Mouse (Mus musculus) erythroblast, embryonic 14.5 days (primary cell): ENCODE results near the gene Cbs. TPM values are rescaled to one million over a fixed set of nuclear protein-coding genes. Genes with fewer than 3 reads are reported as not detected.
A peak's percentile ranks its signal among the peaks of the same experiment; 100 is the strongest.

ENCODE experiments used
- H3K27me3 ChIP-seq: 2 replicates; pipeline ENCODE4 v1.6.1; 2012; ENCODE audit warnings: inconsistent platforms; ENCODE audit not compliant: control insufficient read depth
- H3K36me3 ChIP-seq: 2 replicates; pipeline ENCODE4 v1.6.1; 2012; ENCODE audit warnings: mild to moderate bottlenecking, inconsistent platforms; ENCODE audit not compliant: control insufficient read depth
- H3K4me1 ChIP-seq: 2 replicates; pipeline ENCODE4 v1.6.1; 2012; ENCODE audit warnings: inconsistent platforms; ENCODE audit not compliant: control insufficient read depth
- H3K4me3 ChIP-seq: replicated peaks from 2 replicates; pipeline ENCODE3; 2012; ENCODE audit warnings: moderate library complexity, mild to moderate bottlenecking, inconsistent platforms
- H3K9me3 ChIP-seq: 2 replicates; pipeline ENCODE4 v1.6.1; 2012; ENCODE audit warnings: low read length, inconsistent platforms, mixed read lengths; ENCODE audit not compliant: control insufficient read depth
- GATA1 ChIP-seq: IDR thresholded peaks from 2 replicates; pipeline ENCODE4 v1.6.1; 2012; ENCODE audit warnings: low read length, inconsistent platforms, mixed read lengths
- TAL1 ChIP-seq: IDR thresholded peaks from 3 replicates; pipeline ENCODE4 v1.6.1; 2012; ENCODE audit warnings: low read length, inconsistent platforms, mixed read lengths
- polyA plus RNA-seq: library from polyadenylated mRNA; stranded (reverse); fragments of >175 nt; gene quantifications from 2 replicates; pipeline ENCODE4 v1.2.3, GENCODE M21; 2012

Gene Cbs
- polyA plus RNA-seq, 1 experiment = 0.01 TPM

DNA sequence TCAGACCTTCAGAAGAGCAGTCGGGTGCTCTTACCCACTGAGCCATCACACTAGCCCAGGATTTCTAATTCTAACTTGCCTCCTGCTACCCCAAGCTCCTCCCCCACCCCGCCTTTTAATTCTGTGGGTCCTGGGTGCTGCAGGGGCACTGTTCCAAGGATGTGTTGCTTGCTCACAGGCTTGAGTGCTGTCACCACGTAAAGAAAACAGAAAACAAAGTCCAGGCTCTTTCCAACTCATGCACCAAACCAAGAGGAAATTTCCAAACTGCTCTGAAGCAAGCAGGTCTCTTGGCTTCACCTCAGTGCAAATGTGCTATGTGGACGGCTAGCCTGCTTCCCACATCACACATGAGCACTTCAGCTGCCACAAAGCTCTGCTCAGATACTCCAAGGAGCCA is 18.3 kb upstream of the Cbs start:
- Histone ChIP-seq H3K36me3 (peaks cover 71% of the 10 kb centered on the region), H3K4me3 (no peak overlapping the region), H3K9me3 (no peaks in the 10 kb centered on the region), H3K4me1 (peaks cover 47% of the 10 kb centered on the region), H3K27me3 (no peaks in the 10 kb centered on the region)
- TF ChIP-seq TAL1 = no peak
- TF ChIP-seq GATA1 = no peak

DNA sequence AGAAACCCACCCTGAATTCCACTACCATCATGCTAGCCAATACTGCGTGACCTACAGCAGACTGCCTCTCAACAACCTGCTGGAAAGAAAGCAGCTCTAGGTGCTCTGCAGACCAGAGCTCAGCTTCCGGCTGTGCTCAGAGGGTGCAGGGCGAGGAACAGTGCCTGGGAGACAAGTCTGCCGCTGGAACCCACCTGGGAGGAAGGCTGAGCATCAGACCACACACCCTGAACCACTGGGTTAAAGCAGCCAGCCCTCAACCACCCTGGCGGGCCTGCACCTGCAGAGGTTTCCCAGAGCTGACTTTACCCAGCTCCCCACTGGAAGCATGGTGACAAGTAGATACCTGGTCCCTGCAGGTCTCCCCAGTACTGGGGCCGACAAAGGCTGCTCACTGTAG is 16.2 kb upstream of the Cbs start:
- Histone ChIP-seq H3K27me3 (no peaks in the 10 kb centered on the region), H3K4me1 (peaks cover 32% of the 10 kb centered on the region), H3K36me3 (peaks cover 91% of the 10 kb centered on the region), H3K9me3 (no peaks in the 10 kb centered on the region), H3K4me3 (no peak overlapping the region)
- no peak for TF ChIP-seq GATA1

DNA sequence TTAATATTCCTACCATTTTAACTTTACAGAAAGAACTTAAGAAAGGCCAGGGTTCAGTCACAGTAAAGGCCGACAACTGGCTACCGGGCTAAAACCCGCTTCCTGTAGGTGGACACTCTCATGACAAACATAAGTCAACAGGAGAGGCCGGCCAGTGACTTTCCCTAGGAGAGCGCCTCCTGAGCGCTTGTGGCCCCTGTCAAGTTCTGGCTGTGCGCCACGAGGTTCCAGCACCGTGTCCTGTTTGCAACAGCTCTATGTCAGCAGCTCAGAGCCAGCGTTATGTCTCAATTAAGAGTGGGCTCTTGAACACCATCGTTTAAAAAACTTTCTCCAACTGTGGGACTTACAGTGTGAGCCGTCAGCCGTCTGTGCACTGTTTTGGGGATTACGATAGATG is 15.1 kb upstream of the Cbs start:
- Histone ChIP-seq H3K36me3 (peaks cover 99% of the 10 kb centered on the region), H3K9me3 (no peaks in the 10 kb centered on the region), H3K4me1 (peaks cover 23% of the 10 kb centered on the region), H3K27me3 (no peaks in the 10 kb centered on the region), H3K4me3 (no peak overlapping the region)
- no peak for TF ChIP-seq GATA1
- TF ChIP-seq TAL1 = no peak

DNA sequence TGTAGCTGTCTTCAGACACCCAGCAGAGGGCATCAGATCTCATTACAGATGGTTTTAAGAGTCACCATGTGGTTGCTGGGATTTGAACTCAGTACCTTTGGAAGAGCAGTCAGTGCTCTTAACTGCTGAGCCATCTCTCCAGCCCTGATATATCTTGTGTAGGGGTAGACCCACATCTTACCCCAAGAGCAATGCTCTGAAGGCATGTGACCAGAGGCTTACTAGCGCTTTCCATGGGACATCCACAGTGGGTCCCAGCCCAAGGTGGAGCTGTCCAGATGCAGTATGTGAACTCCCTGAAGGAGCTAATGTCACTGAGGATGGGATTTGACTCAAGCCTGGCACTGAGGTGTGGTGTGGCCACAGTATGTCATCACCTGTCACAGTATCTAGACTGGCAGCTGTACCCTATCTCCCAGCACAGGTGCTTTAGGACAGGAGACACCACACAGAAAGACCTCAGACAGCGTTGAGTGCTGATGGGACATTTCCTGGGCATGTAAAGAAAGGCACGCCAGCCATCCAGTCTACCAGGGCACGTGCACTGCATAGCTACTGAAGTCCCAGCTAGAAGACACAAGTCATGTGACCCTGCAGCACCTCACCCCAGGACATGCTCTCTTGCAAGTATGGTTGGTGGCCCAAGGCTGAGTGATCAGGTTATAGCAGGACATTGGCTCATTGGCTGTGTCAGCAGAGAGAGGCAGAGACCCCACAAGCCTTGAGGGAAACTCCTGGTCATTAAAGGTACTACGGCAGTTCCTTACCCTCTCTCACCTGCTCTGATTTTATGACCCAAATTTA is 9.4 kb upstream of the Cbs start:
- Histone ChIP-seq H3K36me3 (peaks cover 56% of the 10 kb centered on the region), H3K4me1 (no peaks in the 10 kb centered on the region; the same call in 1 of the 2 replicates), H3K9me3 (0 out of 2 replicates have a peak, but pooled peaks cover 2% of the 10 kb centered on the region), H3K4me3 (no peak overlapping the region), H3K27me3 (no peaks in the 10 kb centered on the region)
- no peak for TF ChIP-seq GATA1
- no peak for TF ChIP-seq TAL1

DNA sequence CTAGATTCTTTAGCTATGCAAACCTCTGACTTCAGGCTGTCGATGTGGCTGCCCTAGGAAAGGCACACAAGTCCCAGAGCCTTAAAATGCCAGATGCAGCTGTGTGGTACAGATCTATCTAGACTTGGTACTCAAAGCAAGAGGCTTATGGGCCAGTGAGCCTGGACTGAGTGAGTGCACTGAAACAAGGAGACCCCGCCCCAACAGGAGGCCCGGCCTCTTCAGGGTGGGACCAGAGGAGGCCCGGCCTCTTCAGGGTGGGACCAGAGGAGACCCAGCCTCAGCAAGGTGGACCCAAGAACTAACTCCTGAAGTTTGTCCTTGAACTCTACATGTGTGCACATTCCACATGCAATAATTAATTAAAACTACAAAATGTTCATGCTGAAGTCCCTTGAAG is 5.9 kb upstream of the Cbs start:
- H3K4me3 ChIP-seq = no peak overlapping the region
- H3K27me3 ChIP-seq = peaks cover 14% of the 10 kb centered on the region
- no peaks in the 10 kb centered on the region for H3K4me1 ChIP-seq
- peaks cover 21% of the 10 kb centered on the region for H3K36me3 ChIP-seq
- TF ChIP-seq TAL1 = no peak
- no peak for TF ChIP-seq GATA1
- 0 out of 2 replicates have a peak, but pooled peaks cover 2% of the 10 kb centered on the region for H3K9me3 ChIP-seq

DNA sequence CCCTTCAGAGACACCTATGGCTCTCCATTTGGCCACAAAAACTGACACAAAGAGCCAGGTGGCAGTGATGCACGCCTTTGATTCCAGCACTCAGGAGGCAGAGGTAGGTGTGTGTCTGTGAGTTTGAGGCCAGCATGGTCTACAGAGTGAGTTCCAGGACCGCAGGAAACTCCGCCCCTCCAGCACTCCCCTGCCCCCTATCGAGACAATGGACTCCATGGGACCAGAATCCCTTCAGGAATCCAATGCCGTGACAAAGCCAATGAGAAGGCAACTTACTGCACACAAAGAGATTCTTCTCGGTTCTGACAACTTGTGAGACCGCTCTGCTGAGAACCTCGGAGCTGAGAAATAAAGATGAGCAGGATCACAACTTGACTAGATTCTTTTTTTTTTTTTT is 5.3 kb upstream of the Cbs start:
- TF ChIP-seq GATA1 = no peak
- no peak for TF ChIP-seq TAL1
- H3K4me3 ChIP-seq = no peak overlapping the region
- H3K27me3 ChIP-seq = peaks cover 20% of the 10 kb centered on the region
- H3K4me1 ChIP-seq = peaks cover 2% of the 10 kb centered on the region
- peaks cover 2% of the 10 kb centered on the region; the same call in 1 of the 2 replicates for H3K9me3 ChIP-seq
- H3K36me3 ChIP-seq = peaks cover 15% of the 10 kb centered on the region

DNA sequence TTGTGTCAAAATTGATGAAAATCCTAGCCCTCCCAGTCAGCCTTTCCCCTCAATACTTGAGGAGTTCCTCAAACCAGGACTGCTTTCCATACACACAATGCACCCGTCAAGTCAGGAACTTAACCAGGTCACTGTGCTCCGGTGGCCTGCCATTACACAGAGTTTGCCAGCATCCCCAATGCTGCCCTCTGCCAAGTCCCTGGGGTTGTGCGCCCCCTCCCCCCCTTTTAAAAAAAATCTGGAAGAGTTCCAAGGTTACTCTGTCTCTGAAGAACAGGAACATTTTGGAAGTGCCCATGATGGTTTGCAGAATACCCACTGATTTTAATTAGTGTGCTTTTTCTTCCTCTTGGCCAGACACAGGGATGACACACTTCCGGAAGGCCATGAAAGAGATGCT is 2.6 kb upstream of the Cbs start:
- H3K36me3 ChIP-seq = no peaks in the 10 kb centered on the region
- peaks cover 8% of the 10 kb centered on the region for H3K4me1 ChIP-seq
- H3K4me3 ChIP-seq = no peak overlapping the region
- H3K27me3 ChIP-seq = peaks cover 47% of the 10 kb centered on the region
- peaks cover 3% of the 10 kb centered on the region; the same call in 1 of the 2 replicates for H3K9me3 ChIP-seq
- TF ChIP-seq GATA1 = no peak
- TF ChIP-seq TAL1 = no peak

DNA sequence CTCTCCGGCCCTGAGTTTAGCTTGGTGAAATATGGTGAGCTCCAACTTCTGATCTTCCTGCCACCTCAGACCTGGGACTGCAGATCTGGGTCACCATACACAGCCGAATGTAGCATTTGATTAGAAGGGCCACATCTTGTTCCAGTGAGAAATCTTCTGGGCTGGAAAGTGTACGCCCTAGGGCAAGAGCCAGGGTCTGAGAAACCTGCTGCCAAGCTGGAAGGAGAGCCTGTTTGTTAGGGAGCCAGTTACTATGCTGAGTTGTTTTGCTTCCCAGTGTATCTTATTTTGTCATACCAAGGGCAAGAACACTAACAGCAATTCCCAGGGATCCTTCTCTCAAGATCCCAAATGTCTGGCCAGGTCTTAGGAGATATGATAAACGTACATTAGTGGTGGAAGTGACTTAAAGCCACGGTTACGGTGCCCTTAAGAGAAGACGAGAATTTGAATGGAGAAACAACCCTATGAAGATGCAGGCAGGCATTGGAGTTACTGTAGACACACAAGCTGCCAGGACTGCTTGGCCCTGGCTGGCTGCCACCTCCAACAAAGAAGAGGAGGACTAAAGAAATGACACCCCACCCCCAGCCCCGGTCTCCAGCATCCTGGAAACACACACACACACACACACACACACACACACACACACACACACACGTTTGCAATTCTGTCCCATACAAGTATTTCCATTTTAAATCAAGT is 980 bp upstream of the Cbs start:
- H3K9me3 ChIP-seq = peaks cover 3% of the 10 kb centered on the region; the same call in 1 of the 2 replicates
- H3K27me3 ChIP-seq = peaks cover 47% of the 10 kb centered on the region
- H3K4me1 ChIP-seq = peaks cover 8% of the 10 kb centered on the region
- no peak overlapping the region for H3K4me3 ChIP-seq
- no peak for TF ChIP-seq GATA1
- TF ChIP-seq TAL1 = no peak
- no peaks in the 10 kb centered on the region for H3K36me3 ChIP-seq

DNA sequence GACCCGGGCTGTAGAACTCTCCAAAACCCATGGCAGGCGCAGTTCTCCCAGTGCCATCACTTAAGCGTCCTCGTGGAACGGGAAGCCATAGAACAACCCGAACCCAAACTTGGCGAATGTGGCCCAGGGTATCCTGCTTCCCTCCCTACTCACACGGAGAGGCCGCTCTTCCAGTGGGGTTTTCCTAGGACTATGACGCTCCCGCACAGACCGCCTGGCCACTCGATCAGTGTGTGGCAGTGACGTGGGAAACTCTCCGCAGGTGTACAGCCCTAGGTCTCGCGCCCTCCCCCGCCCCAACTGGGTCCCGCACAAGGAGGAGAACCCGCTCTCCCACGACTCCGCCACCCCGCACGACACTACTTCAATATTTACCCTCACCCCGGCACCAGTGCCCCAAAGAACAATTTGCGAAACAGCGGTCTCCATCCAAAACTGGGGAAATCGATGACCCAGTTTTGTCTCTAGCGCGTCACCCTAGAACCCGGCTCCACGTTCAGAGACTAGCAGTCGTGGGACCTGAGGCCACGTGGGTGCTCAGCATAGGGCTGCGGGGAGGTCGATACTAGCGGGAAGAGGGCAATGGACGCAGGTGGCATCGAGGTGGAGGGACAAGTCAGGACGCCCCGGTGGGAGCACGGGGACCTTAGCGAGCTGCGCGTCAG is 629 bp downstream of the Cbs start:
- H3K4me1 ChIP-seq = peaks cover 8% of the 10 kb centered on the region
- H3K27me3 ChIP-seq = peaks cover 47% of the 10 kb centered on the region
- no peaks in the 10 kb centered on the region for H3K36me3 ChIP-seq
- peak overlapping the region; percentile 56 for H3K4me3 ChIP-seq
- H3K9me3 ChIP-seq = peaks cover 3% of the 10 kb centered on the region; the same call in 1 of the 2 replicates
- TF ChIP-seq TAL1 = no peak
- TF ChIP-seq GATA1 = no peak
